Mouse (Mus musculus): Measurements from ENCODE around the gene Rara.

Rara gene

DNA sequence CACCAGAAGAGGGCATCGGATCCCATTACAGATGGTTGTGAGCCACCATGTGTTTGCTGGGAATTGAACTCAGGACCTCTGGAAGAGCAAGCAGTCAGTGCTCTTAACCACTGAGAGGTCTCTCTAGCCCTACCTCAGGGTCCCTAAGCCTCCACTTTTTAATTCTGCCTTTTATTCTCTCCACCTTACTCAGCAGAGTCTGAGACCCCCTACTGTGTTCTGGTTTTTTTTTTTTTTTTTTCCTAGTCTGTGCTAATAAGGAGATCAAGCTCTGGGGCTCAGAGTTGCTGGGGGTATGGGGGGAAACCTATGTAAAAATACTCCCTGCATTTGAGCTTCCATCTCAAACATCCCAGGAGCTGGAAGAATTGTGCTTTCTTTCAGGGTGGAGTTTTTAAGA lies 24.5 kb downstream of the Rara start:
- DNase-seq (ENCODE audit: low read depth in 2 of 2, low spot score in 2 of 2): no peak

- no peak for DNase-seq (ENCODE audit: low read depth in 2 of 2, low spot score in 2 of 2)
These were observed 25.1 kb downstream of the Rara start for GRCm38 (mm10) chr11:98952736-98953135.

GRCm38 (mm10) chr11:98953361-98953760 lies 25.7 kb downstream of the Rara start:
- no peak for DNase-seq (ENCODE audit: low read depth in 2 of 2, low spot score in 2 of 2)

GRCm38 (mm10) chr11:98953835-98954320 lies 26.3 kb downstream of the Rara start:
- no peak for DNase-seq (ENCODE audit: low read depth in 2 of 2, low spot score in 2 of 2)

DNA sequence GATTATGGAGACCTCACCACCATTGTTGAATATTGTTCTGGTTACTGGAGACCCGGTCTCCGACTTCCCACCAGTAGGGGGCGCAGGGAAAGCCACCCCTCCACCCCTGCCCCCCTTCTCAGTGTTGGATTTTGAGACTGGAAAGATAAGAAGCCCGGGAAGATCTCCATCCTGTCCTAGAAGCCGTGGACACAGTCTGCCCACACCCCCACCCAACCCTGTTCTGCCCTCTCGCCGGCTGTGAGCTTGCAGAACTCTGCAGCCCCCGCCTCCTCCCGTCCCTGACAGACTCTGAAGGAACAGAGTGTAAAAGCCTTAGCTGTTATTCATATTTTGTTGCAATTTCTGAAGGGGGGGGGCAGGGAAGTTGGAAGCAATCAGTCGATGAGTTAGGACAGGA lies 26.8 kb downstream of the Rara start:
- peak in 1 of 2 experiments; percentile 50 for DNase-seq (ENCODE audit: low read depth in 2 of 2, low spot score in 2 of 2)

DNA sequence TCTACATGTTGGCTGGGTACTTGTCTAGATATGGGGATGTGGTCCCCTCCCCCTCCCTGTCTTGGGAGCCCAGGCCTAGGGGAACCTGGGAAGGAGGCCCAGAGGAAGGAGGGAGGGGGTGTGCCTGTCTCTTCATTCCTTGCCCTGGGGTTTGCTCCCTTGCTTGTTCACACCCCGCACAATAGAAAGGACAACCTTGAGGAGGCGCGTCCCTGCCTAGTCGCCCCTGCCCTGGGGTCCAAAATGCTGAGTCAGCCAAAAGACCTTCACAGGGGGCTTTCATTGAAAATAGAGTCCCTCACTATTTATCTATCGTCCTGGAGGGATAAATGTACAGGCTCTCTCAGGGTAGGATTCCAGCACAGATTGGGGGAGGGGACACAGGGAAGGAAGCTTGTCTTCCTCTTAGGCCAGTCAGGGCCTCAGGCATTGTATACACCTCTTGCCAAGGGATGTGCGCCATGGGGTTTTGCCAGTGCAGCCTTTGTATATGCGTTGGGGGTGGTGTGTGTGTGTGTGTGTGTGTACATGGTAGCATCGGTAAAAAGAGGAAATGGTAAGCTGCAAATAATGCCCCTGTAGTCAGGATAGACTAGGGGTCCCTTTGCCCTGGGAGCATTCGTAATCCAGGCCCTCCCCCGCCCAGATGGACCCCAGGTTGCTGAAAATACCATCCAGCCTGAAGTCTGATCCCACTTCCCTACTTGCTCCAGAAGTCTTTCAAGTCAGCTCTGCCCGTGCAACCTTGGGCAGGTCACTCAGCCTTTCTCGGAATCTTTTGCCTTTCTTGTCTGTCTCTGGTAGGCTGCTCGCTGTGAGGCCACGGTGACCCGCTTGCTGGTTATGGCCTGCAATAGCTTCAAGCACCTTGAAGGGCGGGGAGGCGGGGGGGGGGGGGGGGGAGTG lies 27.4 kb downstream of the Rara start:
- DNase-seq (ENCODE audit: low read depth in 2 of 2, low spot score in 2 of 2): no peak

DNA sequence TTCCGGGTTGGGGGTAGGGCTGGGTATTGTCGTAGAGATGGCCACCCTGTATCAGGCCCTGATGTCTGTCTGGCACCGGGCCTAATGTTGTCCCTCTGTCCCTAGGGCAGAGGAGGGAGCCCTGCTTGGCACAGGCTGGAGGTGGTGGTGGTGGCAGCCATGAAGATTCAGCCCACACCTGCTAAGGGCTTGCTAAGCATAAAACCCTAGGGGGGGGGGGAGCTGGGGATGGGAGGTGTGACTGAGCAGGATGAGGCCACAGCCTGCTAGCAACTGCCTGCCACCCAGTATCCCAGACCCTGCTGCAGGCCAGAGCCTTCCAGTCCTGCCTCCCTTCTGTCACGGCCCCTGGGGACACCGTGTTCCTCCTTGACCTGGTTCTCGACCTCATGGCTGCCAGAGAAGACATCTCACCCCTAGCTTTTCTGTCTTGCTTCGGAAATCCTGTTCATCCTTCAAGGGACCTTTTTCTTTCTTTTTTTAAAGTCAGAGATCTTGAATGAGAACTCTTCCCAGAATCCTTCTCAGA lies 28.2 kb downstream of the Rara start:
- DNase-seq (ENCODE audit: low read depth in 2 of 2, low spot score in 2 of 2): no peak

GRCm38 (mm10) chr11:98956340-98956739 lies 28.7 kb downstream of the Rara start:
- DNase-seq (ENCODE audit: low read depth in 2 of 2, low spot score in 2 of 2): no peak

DNA sequence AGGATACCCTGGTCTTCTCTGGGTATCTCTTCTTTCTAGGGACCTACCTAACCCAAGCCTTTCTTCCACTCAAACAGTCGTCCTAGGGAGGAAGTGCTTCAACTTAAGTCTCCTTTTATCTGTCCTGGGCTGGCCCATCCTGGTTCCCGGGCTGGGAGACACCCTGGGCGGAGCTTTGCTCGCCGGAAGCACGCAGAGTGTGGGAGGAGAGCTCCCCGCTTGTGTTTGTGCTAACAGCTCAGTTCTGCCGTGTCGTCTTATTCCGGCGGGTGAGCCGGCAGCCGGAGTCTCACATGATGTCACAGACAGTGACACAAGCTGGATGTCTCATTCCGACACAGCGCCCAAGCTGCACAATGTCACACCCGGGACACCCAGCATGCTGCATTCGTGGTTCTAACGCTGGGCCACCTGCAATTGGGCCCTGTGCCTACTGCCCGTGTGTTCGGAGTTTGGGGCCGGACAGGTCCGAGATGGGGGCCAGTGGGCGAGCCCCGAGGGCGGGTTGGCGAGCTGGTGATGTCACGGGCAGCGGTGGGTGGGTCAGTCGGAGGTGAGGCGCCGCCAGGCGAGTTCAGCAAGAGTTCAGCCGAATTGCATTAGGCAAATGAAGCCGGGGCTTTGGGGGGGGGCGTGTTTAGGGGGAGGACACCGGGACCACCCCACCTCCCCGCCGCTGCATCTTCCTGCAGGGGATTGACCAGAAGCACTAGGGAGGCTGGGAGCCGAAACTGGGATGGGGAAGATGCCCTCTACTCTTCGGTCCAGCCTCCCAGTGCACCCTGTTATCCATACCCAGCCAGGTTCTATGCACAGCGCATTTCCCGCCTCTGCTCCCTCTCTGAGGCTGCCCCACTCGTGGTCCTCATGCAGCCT lies 32.1 kb downstream of the Rara start:
- DNase-seq (ENCODE audit: low read depth in 2 of 2, low spot score in 2 of 2): peak; percentile 82 to 84

DNA sequence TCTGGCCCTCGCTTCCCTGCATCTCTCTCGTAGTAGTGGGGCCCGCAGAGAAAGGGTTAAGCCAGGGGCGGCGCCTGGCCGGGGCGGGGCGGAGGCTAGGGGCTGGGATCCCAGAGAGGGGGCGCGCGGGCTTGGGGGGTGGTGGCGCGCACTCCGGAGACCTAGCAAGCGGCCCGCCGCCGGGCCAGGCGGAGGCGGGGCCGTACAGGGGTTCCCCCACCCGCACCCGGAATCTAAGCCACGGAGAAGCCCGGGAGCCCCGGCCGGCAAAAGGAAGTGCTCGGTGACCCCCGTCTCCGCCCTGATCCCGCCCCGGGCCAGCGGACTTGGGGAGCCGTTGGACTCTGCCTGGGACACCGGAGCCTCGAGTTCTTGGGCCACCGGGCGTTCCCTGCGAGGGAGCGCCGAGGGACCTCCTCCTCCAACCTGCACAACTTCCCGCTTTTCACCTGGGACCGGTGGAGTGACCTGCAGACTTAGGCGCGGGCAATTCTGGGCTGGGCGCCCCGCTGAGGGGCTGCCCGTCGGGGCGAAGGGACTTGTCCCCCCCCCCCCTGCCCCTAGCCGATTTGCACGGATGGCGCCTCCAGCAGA lies 32.8 kb downstream of the Rara start:
- no peak for DNase-seq (ENCODE audit: low read depth in 2 of 2, low spot score in 2 of 2)

DNA sequence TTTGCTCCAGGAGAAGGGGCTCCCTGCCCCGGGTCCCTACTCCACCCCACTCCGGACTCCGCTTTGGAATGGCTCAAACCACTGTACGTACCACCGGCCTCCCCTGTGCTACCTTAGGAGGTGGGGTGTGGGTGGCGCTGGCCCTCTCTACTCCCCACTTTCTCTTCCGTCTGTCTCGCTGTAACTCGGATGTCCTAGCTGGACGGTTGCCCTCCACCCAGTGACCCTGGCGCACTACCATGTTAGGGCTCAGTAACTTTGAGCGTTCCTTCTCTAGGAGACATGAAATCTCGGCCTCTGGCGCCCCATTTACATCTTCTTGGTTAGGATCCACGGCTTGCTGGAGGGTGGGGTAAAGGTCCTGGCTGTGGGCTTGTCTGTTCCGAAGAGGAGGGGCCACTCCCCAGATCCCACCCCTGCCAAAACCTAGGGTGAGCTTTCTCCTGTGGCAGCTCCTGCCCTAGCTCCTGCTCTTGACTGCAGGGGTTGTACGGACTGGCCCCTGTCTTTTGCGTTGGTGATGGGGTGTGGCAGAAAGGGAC lies 33.5 kb downstream of the Rara start:
- no peak for DNase-seq (ENCODE audit: low read depth in 2 of 2, low spot score in 2 of 2)

DNA sequence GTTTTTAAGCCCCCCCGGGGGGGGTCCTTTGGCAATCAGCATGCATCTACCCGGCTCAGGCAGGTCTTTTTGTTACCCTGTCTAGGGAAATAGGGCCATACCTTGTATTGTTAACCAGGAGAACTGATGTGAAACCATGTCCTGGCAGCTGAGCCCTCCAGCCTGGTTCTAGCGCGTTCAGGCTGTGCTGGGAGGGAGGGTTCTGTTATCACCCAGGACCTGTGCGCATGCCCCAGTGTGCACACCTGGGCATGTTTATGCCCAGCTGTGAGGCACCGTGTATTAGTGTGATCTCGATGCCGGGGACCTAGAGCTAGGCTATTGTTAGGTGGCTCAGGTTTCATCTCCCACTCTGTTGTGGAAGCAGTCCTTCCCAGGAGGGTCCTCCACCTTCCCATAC lies 34.1 kb downstream of the Rara start:
- DNase-seq (ENCODE audit: low read depth in 2 of 2, low spot score in 2 of 2): no peak

GRCm38 (mm10) chr11:98962421-98963095 lies 34.9 kb downstream of the Rara start:
- no peak for DNase-seq (ENCODE audit: low read depth in 2 of 2, low spot score in 2 of 2)

- no peak for DNase-seq (ENCODE audit: low read depth in 2 of 2, low spot score in 2 of 2)
These were observed 35.8 kb downstream of the Rara start for GRCm38 (mm10) chr11:98963191-98964021.

DNA sequence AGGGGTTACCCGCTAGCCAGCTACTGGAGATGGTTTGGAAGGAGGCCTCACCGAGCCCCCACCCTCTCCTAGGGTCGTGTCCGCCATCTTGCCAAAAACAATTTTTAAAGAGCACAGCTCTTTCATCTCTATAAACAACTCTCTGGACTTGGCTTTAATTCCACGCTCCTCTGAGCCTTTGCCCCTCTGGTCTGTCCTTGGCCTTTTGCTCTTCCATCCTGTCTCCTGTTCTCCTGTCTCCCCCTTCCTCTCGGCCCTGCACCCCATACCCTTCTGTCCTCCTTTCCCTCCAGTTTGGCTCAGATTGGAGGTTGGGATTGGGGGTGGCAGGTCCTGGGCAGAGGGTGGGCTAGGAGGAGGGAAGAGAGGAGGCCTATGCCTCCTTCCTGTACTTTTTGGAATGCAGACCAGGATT lies 36.6 kb downstream of the Rara start:
- DNase-seq (ENCODE audit: low read depth in 2 of 2, low spot score in 2 of 2): no peak

DNA sequence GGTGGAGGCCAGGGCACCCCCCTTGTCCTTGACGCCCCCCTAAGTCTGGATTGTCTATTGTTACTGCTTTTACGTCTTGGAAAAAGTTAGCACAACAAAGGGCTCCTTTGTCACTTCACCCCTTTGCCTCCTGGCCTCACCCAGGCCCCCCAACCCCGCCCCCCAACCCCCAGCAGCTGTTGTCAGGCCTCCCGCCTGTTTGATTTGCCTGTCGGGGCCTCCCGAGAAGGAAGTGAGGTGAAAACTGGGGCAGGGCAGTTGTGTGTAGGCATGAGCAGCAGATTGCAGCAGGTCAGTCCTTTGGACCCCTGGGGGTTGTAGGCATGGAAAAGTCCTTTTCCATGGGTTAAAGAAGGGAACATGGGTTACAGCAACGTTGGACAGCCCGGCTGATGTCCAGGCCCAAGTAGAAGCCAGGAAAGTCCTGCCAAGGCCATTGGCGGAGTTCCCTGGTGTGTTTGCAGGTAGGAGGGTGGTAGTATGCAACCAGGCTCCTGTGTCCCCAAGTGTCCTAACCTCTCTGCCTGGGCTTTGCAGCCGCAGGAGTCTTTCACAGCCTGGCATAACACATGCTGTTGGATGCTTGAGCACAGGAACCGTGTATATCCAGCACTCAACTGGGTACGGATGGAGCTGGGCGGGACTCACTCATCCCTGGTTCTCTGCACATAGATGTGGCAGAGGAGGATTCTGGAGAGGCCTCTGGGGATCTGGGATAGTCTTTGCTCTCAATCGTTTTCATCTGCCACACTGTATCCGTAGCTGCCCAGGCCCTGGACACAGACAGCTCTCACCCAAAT lies 37.2 kb downstream of the Rara start:
- DNase-seq (ENCODE audit: low read depth in 2 of 2, low spot score in 2 of 2): no peak

GRCm38 (mm10) chr11:98965416-98966077 lies 37.9 kb downstream of the Rara start:
- no peak for DNase-seq (ENCODE audit: low read depth in 2 of 2, low spot score in 2 of 2)

DNA sequence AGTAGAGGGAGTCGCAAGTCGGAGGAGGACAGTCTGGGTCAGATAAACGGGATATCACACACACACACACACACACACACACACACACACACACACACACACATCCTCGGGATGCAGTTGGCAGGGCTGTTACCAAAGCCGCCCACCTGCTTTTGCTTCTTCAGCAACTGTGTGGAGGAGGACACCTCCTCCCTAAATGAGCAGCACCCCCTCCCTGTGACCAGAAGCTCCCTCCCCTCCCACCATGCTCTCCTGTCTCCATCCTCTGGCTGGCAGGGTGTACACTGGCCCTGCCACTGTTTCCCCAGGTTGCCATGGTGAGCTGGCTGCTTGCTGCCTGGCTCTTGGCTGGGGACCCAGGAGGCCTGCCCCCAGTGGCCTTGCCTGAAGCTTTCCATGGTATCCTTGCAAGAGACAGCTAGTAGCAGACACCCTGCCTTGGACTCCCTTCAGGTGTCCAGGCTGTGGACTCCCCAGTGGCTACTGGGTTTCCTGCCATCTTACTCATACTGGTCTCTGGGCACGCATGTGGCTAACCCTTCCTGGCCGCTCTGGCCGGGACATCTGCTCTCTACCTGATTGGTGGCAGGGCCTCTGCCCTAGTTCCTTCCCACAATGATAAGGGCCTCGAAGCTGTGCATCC lies 39.0 kb downstream of the Rara start:
- no peak for DNase-seq (ENCODE audit: low read depth in 2 of 2, low spot score in 2 of 2)
